Mouse (Mus musculus) heart, embryonic 10.5 days (tissue): ENCODE data around the gene Gm7030. TPM values are rescaled to one million over a fixed set of nuclear protein-coding genes. Genes with fewer than 3 reads are reported as not detected.
"Not testable (repeated sequence)": the region's sequence is repeated elsewhere in the genome, so short reads cannot be mapped to it uniquely, and the experiment has no call there.

Experiments used
- DNase-seq: peaks from one replicate; pipeline ENCODE4 v3.0.0-alpha.2; 2017; ENCODE audit warnings: low spot score
- H3K27ac ChIP-seq: fragments of 300-500 bp; sonication (generic); 2 replicates; pipeline ENCODE4 v1.5.1; 2016; ENCODE audit warnings: mild to moderate bottlenecking
- H3K27me3 ChIP-seq: fragments of 300-500 bp; sonication (generic); 2 replicates; pipeline ENCODE4 v1.6.1; 2016; ENCODE audit warnings: mild to moderate bottlenecking; ENCODE audit not compliant: poor library complexity, insufficient read depth, severe bottlenecking
- H3K36me3 ChIP-seq: fragments of 300-500 bp; sonication (generic); 2 replicates; pipeline ENCODE4 v1.6.1; 2016; ENCODE audit warnings: mild to moderate bottlenecking, moderate library complexity
- H3K4me1 ChIP-seq: fragments of 300-500 bp; sonication (generic); 2 replicates; pipeline ENCODE4 v1.6.1; 2016; ENCODE audit warnings: mild to moderate bottlenecking
- H3K4me3 ChIP-seq: fragments of 300-500 bp; sonication (generic); 2 replicates; pipeline ENCODE4 v1.5.1; 2016; ENCODE audit warnings: mild to moderate bottlenecking, moderate library complexity
- H3K9me3 ChIP-seq: fragments of 300-500 bp; sonication (generic); 2 replicates; pipeline ENCODE4 v1.6.1; 2016; ENCODE audit warnings: mild to moderate bottlenecking, moderate library complexity
- WGBS: fragments of 180-500 bp; shearing (Covaris S2); methylation state at CpG from one replicate; pipeline ENCODE4 v1.1.7; 2016; 5-methylcytosine and 5-hydroxymethylcytosine counted together
- polyA plus RNA-seq: library from polyadenylated mRNA; unstranded; fragments of >200 nt; fragmentation: Nextera tagmentation; extraction: Ambion mirVana; gene quantifications from 2 replicates; pipeline ENCODE4 v1.2.1, GENCODE M21; 2016

Gene Gm7030
- polyA plus RNA-seq: not detected in 2 replicates

GRCm38 (mm10) chr17:36128968-36129817, at the start of gene Gm7030:
Gene Gm7030, minus strand, starts transcription at chr17:36129425.
- DNase-seq, H3K4me3 ChIP-seq, H3K9me3 ChIP-seq, H3K27ac ChIP-seq, H3K4me1 ChIP-seq, H3K36me3 ChIP-seq: not testable (repeated sequence)
- peaks cover 44% of the 10 kb centered on the region for H3K27me3 ChIP-seq
- 25% methylated on average over 28 of the region's 28 CpGs for WGBS

GRCm38 (mm10) chr17:36178938-36179337, 49.7 kb upstream of the Gm7030 start:
- H3K27me3 ChIP-seq: peaks cover 34% of the 10 kb centered on the region
- peak overlapping the region; percentile 53 for H3K4me3 ChIP-seq
- not testable (repeated sequence) for H3K36me3 ChIP-seq, H3K4me1 ChIP-seq, H3K9me3 ChIP-seq, H3K27ac ChIP-seq
- WGBS: under 1% methylated on average over 40 of the region's 40 CpGs
- DNase-seq: peak; percentile 72

- DNase-seq, H3K27ac ChIP-seq, H3K4me3 ChIP-seq, H3K36me3 ChIP-seq, H3K9me3 ChIP-seq, H3K4me1 ChIP-seq: not testable (repeated sequence)
- peaks cover 18% of the 10 kb centered on the region for H3K27me3 ChIP-seq
- no CpG with 5 or more reads among the region's 2 CpGs for whole genome bisulfite sequencing
Observed at GRCm38 (mm10) chr17:36176132-36176531, 46.9 kb upstream of the Gm7030 start.

- peaks cover 11% of the 10 kb centered on the region for H3K4me1 ChIP-seq
- H3K27ac ChIP-seq: no peak overlapping the region
- H3K27me3 ChIP-seq: peaks cover 57% of the 10 kb centered on the region
- 54% methylated on average over 1 of the region's 1 CpGs for WGBS
- no peaks in the 10 kb centered on the region for H3K36me3 ChIP-seq
- no peak for DNase-seq
- no peaks in the 10 kb centered on the region for H3K9me3 ChIP-seq
- H3K4me3 ChIP-seq: no peak overlapping the region
Observed at GRCm38 (mm10) chr17:36170287-36170814, 41.1 kb upstream of the Gm7030 start.

- Histone ChIP-seq H3K27ac (no peak overlapping the region), H3K27me3 (peaks cover 63% of the 10 kb centered on the region), H3K9me3 (no peaks in the 10 kb centered on the region), H3K4me3 (no peak overlapping the region), H3K4me1 (peaks cover 11% of the 10 kb centered on the region), H3K36me3 (no peaks in the 10 kb centered on the region)
- no peak for DNase-seq
Observed at GRCm38 (mm10) chr17:36169753-36170152, 40.5 kb upstream of the Gm7030 start.

GRCm38 (mm10) chr17:36169094-36169493, 39.9 kb upstream of the Gm7030 start:
- not testable (repeated sequence) for H3K27ac ChIP-seq

GRCm38 (mm10) chr17:36168039-36168652, 38.9 kb upstream of the Gm7030 start, which contains the start of gene Gm8909:
Gene Gm8909, minus strand, starts transcription at chr17:36168537.
- no peak for DNase-seq
- no peak within 1 kb of the TSS for H3K27ac ChIP-seq
- H3K4me1 ChIP-seq: peaks cover 11% of the 10 kb centered on the region
- 3% methylated on average over 63 of the region's 63 CpGs for WGBS
- no peaks in the 10 kb centered on the region for H3K9me3 ChIP-seq
- peak within 1 kb of the TSS; percentile 50 for H3K4me3 ChIP-seq
- peaks cover 79% of the 10 kb centered on the region for H3K27me3 ChIP-seq
- H3K36me3 ChIP-seq: no peaks in the 10 kb centered on the region

More at GRCm38 (mm10) chr17:36169094-36169493, 39.9 kb upstream of the Gm7030 start:
- H3K9me3 ChIP-seq, H3K4me3 ChIP-seq, DNase-seq, H3K36me3 ChIP-seq: not testable (repeated sequence)
- Histone ChIP-seq H3K4me1 (peaks cover 11% of the 10 kb centered on the region), H3K27me3 (peaks cover 69% of the 10 kb centered on the region)
- WGBS: 14% methylated on average over 1 of the region's 1 CpGs

GRCm38 (mm10) chr17:36167306-36168038, 38.2 kb upstream of the Gm7030 start:
- Histone ChIP-seq H3K4me1 (peaks cover 11% of the 10 kb centered on the region), H3K27ac (no peak overlapping the region), H3K4me3 (peak overlapping the region; percentile 50), H3K27me3 (peaks cover 86% of the 10 kb centered on the region), H3K9me3 (no peaks in the 10 kb centered on the region), H3K36me3 (no peaks in the 10 kb centered on the region)
- 1% methylated on average over 51 of the region's 51 CpGs for whole genome bisulfite sequencing
- no peak for DNase-seq

- H3K4me1 ChIP-seq: peaks cover 11% of the 10 kb centered on the region
- DNase-seq, H3K4me3 ChIP-seq, H3K27ac ChIP-seq, H3K36me3 ChIP-seq, H3K9me3 ChIP-seq: not testable (repeated sequence)
- H3K27me3 ChIP-seq: peaks cover 91% of the 10 kb centered on the region
- 21% methylated on average over 2 of the region's 2 CpGs for WGBS
Observed at GRCm38 (mm10) chr17:36166901-36167300, 37.7 kb upstream of the Gm7030 start.

GRCm38 (mm10) chr17:36161129-36162051, 32.2 kb upstream of the Gm7030 start:
- peaks cover 90% of the 10 kb centered on the region for H3K27me3 ChIP-seq
- no peaks in the 10 kb centered on the region for H3K9me3 ChIP-seq
- 2% methylated on average over 56 of the region's 56 CpGs for WGBS

GRCm38 (mm10) chr17:36158264-36158663, 29.0 kb upstream of the Gm7030 start:
- Histone ChIP-seq H3K27me3 (peaks cover 90% of the 10 kb centered on the region), H3K4me3 (peak overlapping the region; percentile 51; the same call in 1 of the 2 replicates)
- H3K36me3 ChIP-seq, H3K27ac ChIP-seq, H3K9me3 ChIP-seq, DNase-seq, H3K4me1 ChIP-seq: not testable (repeated sequence)
- 13% methylated on average over 11 of the region's 11 CpGs for WGBS

More at GRCm38 (mm10) chr17:36161129-36162051, 32.2 kb upstream of the Gm7030 start:
- H3K36me3 ChIP-seq: no peaks in the 10 kb centered on the region
- DNase-seq: no peak
- peak overlapping the region; percentile 46 for H3K4me3 ChIP-seq
- H3K27ac ChIP-seq: no peak overlapping the region
- H3K4me1 ChIP-seq: peaks cover 8% of the 10 kb centered on the region

GRCm38 (mm10) chr17:36157782-36158181, 28.6 kb upstream of the Gm7030 start:
- not testable (repeated sequence) for H3K36me3 ChIP-seq, H3K9me3 ChIP-seq, DNase-seq, H3K4me1 ChIP-seq, H3K27ac ChIP-seq
- H3K27me3 ChIP-seq: peaks cover 90% of the 10 kb centered on the region
- under 1% methylated on average over 36 of the region's 36 CpGs for WGBS
- H3K4me3 ChIP-seq: peak overlapping the region; percentile 51
